Mouse (Mus musculus): ENCODE measurements around the gene Gabrb2.

Gene Gabrb2

DNA sequence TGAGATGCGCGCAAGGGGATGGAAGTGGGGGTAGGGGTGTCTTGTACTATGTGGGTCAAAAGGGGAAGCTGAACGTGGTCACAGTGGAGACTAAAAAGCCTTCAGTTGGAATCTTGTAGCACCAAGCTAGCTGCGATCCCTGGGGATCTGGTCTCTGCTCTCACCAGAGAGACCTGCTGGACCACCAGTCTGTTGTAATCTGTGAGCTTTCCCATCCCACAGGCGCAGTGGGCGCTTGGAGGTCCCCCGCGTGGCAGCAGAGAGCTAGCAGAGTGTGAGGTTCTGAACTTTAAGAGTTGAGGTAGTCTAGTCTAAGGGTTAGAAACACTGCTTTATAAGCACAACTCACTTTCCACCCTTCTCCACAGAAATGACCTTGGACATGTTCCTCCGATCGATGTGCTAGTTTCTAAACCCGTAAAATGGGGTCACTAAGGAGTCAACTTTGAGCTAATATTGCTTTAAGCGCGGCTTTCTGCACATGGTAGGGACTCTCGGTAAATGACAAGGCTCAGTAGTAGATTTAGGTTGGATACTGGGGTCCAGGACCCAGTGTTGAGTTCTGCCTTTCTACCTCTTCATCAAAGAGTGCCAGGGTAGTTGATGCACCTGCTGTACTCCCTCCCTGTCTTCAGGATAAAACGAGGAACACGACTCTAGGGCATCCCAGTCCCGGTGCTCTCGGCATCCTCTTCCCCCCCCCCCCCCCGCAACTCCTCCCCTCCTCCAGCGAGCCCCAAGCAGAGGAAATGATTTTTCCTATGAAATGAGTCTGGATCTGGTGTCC is at the start of gene Gabrb2:
Gene Gabrb2, plus strand, starts transcription at position 762 of the 787 bp plus-strand sequence.
- DNase-seq = no peak

DNA sequence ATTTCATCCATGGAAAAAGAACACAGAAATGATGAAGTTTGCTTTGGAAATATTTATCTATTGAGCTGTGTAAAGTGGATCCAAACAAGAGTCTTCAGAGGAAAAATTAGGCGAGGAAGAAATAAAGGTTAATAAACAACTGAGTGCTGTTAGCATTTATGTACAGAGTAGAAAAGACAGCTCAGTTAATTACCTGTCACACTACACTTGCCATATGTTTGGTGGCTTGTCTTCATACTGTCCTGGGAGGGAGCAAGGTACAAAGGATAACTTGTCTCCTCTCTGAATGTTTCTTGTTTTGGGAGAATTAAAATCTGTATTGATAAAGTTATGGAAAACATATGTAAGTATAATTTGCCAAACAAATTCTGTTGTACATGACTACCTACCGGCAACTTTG is 40.6 kb upstream of the Gabrb2 start:
- no peak for DNase-seq

DNA sequence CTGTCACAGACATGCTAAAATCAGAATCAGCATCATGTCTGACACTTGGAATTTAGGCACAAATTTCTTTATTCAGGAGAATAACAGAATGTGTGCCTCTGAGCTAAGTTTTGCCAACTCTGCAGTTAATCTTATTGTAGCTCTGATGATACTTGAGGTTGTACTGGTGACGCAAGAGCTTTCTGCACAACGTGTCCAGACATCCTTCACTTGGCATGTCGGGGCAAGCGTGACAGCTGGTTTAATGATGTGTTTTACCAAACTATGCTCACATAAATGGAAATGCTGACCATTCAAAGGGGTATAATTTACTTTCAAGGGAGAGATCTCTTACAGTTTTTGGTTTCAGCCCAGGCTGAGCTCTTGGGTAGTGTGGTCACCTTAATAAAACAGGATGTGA is 33.1 kb upstream of the Gabrb2 start:
- DNase-seq = no peak

DNA sequence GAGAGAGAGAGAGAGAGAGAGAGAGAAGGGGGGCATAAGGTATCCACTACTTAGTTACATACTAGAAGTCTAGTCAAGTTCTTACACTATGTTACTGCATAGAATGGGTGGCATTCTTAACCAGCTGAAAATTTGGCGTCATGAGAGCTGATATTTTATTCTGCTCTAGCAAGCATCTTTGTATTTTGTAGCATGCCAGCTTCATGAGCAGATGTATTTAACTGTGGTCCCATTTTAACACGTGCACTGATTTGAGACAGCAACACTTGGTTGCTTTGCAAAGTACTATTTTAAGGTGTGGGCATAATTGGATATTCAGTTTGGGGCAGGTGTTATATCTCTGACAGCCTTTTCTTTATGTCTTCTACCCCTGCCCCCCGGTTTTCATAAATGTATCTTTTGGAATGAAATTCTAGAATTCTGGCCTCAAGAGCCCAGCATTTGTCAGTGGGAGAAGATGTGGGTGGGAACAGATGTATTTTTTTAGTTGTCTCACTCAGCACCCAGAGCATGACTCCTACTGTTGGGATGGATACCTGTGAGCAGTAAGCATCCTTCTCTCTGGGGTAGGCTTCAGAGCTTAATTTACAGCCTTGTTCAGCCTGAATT is 28.8 kb upstream of the Gabrb2 start:
- DNase-seq = no peak

DNA sequence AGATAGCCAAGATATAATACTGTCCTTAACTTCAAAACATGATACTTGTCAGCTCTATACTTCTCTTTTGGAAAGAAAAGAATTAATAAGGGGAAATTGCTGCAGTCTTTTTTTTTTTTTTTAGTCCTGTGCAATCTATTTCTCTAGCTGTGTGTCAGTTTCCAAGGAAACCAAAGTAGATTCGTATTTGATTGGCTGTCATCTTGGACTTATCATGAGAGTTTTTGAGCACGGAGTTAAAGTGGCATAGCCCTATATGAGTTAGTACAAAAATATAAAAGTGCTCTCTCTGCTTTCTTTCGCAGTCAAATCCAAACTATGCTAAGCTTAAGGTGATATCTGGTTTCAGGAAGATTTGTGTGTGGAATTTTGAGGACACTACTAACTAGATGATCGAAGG is 26.1 kb upstream of the Gabrb2 start:
- no peak for DNase-seq

DNA sequence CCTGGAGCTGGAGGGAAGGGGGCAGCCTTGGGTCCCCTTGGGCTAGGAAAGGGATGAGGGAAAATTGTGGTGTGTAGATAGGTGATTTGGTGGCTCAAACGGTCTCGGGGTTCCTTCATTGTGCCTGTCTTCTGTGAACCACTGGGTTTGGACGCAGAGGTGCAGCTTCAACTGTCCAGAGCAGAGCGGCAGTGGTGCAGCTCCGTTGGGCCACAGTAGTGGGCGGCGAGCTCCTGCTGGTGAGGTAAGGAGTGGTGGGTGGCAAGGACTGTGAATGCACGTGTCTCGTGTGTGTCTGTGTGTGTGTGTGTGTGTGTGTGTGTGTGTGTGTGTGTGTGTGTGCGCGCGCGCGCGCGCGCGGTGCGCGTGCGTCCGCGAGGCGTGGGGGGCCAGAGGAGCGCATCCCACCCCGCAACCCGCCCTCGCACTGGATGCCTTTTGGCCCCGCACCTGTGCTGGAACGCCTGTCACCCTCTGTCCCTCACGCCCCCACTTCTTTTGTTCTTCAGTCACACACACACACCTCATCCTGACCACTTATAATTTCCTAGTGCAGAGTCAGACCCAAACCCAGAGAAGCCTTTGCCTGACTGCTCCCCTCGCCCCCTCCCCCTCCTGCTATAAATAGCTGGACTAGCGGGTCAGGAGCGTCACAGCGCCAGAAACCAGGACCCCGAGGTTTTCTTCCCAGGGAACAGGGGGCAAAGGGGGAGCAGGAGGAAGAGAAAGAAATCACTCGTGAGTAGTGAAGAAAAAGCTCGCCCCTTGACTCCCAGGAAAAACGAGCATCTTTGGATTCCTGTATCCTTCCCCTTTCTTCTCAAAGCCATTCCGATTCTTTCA is 455 bp downstream of the Gabrb2 start:
- DNase-seq = no peak

DNA sequence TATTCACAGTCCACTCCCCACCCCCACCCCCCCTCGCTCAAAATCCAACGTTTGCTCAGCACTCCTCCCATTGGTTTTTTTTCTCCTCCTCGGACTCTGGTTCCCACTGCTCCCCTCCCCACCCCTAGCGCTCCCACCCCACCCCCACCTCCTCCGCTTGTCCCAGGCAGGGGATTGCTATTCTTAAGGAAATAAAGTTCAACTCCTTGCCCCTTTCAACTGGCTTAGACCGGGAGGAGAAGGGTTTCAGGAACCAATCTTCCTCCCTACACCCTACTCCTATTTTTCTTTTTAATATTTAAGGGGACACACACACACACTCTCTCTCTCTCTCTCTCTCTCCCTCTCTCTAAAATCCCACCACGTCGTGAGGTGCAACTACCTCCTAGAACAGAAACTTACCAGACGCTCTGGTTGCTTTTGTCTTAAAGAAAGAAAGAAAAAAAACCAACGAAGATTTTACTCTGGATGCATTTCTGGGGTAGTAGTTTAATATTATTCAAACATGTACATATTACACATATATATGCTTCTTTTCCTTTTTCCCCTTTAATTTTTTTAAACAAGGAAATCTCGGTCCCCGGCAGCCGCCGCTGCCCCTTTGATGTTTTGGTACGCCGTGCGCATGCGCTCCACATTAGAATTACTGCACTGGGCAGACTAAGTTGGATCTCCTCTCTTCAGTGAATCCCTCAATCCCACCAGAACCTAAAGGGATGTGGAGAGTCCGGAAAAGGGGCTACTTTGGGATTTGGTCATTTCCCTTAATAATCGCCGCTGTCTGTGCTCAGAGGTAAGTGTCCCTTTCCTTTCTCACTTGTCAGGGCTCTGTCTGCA is 1.3 kb downstream of the Gabrb2 start:
- no peak for DNase-seq

DNA sequence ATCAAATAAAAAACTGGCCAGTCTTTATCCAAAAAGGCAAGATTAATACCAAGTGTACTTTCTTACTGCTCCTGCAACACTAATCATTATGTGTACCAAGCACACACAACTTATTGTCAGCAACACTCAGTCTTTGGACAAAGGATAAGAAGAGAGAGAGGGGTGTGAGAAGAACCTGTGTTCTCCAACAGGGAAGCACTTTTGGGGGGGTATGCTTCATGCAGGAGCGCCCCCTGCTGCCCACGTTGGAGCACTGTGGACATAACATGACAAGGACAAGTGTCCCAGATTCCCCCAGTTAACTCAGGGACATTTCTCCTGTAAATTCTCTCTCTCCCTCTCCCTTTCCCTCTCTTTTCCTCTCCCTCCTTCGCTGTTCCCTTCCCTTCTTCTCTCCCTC is 3.7 kb downstream of the Gabrb2 start:
- DNase-seq = no peak

DNA sequence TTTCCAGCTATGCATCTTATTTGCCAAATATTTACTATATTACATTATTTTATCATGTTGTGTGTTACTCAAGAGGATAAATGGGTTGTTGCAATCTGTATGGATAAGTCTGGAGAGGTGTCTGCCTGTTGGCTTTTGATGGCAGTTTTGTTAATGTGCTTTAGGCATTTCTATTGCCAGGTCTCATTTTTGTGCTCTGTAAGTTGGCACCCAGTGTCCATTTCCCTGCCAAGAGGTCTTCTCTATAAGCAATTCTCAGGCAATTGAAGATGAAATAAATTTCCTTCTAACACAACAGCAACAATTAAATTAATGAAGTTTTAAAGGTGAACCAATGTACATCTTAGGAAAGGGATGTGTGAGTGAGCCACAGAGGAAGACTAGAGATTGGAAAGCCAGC is 11.9 kb downstream of the Gabrb2 start:
- no peak for DNase-seq

DNA sequence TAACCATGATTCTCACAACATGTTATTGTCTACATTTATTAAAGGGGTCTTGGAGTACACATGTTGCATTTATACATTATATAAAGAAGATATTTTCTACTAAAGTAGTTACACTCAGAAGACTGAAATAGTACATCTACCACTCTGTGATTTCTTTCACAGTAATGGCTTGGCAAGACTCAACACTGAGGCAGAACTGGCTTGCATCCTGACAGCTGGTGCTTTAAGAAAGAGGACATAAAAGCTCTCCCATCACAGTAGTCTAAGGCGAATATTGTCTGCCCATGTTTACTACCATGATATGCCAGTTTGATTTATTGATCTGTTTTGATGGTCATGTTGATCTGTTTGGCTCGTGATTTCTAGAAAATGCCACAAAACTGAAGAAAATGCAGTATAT is 19.4 kb downstream of the Gabrb2 start:
- no peak for DNase-seq

DNA sequence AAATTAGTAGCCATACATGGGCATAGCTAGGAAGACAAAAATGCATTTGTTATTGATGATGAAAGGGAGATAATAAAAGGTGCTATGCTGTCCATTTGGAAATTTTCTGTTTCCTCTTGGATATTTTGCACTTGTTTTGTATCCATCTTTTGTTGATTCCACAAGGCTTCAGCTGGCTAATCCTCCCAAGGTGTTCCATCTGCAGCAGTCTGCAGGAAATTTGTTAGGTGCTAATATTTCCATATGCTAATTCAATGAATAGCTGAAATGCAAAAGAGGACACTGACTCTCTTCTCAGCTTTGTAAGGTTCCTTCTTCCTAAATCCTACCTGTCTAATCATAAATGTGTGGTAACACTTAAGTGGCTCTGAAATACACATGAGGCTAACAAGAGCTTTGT is 24.1 kb downstream of the Gabrb2 start:
- DNase-seq = no peak

DNA sequence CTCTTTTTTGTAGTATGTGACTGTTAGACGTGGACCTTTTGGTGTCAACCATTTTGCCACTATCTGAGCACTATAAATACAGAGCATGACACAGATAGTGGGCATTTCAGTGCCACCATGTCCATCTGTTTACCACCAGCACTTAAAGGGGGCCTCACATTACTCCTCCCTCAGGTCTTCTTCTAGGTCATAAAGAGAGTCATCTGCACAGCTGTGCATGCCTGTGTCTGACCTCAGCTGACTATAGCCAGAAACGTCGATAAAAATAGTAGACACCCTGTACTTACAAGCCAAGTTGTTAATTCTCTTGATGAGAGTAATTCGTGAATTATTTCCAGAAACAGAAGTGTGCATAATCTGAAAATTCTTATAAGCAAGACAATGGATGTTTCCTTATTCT is 29.4 kb downstream of the Gabrb2 start:
- DNase-seq = no peak

DNA sequence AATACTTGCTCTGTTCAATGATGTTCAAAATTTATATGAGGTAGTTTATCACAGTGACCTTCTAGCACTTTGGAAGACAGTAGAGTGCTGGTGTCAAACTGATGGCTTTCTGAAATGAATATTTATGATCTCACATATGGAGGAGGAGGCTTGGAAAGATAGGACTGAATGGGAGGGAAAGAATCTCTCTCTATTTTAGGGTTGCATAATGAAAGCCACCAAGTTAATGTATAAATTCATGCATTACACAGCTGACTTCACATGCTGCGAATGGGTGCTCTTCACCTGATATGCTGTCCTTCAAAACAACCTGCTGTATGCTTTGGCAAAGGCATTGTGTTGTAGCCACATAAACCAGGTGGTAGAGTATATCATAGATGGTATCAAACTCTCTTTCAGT is 44.6 kb downstream of the Gabrb2 start:
- DNase-seq = no peak

DNA sequence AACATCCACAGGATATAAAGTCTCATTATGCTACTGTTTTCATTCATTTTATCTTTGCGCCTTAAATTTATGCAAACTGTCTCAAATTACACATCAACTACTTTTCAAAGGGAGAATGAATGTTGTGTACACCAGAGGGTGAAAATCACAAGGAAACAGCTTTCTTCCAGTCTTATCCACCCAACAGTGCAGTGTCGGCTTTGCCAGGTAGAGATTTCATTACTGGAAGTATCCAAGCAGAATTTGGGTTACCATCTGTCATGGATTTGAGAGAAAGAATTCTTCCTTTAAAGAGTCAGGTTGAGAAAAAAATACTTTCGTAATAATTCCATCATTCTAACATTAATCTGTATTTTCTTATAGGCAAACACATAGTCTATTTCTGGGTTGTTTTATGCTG is 48.8 kb downstream of the Gabrb2 start:
- no peak for DNase-seq

DNA sequence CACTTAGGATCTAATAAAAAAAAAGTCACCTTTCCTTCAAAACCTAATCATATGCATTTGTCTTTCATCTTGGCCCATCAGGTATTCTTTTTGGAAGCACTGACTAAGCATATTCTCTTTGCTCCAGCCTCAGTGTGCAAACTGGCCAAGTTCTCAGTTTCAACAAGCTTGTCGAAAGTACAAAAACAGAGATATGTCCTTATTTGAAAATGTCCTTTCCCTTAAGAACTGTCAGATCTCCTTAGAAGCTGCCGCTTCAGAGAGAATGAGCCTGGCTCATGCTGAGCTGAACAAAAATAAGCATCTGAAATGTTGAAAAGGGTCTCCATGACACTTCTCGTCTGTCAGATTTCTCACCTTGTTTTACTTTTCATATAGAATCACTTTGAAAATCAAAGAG is 55.0 kb downstream of the Gabrb2 start:
- no peak for DNase-seq

DNA sequence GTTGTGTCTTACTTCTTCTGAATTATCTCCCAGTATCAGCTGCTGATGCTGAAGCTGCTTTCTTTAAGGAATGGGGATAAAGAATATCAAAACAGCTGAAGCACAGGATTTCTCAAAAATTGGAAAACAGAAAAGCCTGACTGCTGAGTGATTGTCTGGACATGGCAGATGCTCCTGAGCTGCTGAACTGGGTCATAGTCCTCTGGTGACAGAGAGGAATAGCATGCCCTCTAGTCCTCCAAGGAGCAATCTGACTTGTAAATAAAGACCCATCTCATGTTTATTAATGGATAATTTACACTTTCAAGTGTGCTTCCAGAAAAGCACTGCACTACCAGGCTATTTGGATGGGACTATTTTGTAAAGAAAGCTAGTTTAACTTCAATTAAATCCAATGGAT is 68.1 kb downstream of the Gabrb2 start:
- no peak for DNase-seq

DNA sequence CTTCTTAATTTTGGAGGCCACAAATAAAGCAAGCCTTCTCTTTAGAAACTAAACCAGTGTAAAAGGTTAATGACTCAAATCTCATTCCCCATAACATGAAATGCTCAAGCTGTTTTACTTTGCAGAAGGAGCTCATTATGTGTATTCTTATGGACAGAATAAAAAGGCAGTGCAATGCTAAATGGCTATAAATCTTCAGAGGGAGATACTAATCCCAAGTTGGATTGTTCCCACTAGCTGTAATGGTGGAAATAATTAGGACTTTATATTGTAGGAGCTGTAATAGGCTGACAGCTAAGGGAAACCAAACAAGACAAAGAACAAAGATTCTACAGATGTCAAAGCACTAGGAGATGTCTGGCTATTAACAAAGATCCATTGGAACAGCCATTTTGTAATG is 81.6 kb downstream of the Gabrb2 start:
- no peak for DNase-seq

DNA sequence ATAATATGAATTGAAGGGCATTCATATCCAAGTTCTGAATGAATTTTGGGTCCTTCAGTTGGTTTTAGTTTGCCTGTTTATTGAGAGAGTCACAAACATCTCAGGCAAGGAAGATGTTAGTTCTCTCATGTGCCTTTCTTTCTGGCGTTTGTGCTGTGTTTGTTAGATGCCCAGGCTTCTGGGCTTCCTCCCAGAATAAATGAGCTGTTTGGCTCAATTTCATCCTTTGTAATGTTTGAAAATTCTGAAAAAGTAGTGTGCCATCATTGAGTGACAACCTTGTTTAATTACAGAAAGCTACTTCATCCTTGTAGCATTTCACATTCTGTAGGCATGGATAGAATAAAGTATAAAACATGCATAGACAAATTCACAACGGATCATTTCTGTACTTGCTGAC is 85.9 kb downstream of the Gabrb2 start:
- DNase-seq = no peak

DNA sequence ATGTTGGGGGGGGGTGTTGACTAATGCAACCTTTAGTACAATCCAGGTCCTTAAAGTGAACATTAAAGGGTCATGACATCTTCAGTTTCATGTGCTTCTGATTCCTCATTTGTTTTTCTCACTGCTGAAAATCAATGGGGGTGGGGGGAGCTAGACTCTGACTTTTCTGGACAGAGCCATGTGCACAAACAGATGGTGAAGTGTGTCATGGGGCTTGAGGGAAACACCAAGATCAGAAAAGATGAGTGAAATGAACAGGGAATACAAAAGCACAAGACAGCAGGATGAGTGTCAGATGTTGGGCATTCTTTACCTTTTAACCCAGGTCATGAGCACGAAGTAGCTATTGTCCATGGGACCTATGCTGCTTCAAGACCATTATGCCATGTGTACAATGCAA is 86.4 kb downstream of the Gabrb2 start:
- no peak for DNase-seq

DNA sequence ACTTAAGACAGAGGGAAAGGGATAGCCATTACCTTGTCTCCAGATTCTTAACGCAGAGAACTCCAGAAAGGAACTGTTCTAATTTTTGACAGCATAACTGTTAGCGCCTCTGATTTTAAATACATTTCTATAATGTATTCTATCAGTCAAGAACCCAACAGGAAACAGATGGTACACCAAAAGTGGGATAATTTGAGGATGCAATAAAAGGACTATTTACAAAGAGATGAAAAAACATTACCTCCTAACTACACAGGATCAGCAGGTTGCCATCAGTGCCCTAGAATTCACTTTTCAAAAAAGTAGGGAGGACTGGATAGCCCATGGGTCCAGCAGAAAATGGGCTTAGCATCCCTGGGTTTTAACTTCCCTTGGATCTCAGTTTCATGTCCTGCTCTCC is 102.4 kb downstream of the Gabrb2 start:
- no peak for DNase-seq

DNA sequence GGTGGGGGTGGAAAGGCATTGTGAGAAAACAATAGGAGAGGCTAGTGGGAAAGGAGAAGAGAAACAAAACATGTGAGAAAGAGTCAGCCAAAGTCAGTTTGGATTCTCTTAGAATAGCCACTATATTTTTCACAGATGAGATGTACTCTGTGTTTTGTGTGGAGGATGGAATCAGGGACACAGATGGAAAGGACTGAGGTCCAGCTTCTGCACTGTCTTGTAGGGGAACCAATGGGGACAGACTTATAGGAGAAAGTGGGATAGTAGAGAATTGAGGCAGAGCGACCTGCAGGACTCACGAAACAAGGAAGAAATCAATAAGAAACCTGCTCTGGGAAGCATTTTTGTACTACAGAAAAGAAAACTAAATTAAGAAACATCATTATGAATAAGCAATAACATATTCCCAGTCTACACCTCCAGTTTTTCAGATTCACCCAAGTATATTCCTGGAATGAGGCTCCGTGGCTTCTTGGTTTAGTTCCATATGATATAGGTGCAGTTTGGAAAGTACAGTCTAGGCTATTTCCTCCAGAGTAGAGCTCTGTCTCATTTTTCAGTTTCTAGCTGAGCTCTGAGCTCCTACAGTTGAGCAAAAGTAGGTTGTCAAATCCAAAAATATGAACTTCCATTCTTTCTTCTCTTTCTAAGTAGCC is 108.8 kb downstream of the Gabrb2 start:
- DNase-seq = no peak

DNA sequence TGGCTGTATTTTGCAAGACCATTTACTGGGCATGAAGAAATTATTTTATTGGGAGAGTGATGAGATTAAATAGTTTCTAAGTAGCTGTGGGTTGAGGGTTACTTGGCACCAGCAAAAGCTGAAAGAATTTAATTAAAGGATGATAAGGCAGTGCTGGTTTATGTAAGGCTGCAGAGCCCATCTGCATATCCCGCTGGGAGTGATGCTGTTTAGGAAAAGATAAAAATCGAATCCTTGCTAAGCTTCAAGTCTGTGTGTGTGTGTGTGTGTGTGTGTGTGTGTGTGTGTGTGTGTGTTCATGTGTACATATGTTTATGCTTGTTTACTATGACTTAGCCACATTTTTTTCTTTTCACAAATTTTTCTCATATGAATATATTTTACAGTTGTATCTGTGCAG is 113.0 kb downstream of the Gabrb2 start:
- no peak for DNase-seq

DNA sequence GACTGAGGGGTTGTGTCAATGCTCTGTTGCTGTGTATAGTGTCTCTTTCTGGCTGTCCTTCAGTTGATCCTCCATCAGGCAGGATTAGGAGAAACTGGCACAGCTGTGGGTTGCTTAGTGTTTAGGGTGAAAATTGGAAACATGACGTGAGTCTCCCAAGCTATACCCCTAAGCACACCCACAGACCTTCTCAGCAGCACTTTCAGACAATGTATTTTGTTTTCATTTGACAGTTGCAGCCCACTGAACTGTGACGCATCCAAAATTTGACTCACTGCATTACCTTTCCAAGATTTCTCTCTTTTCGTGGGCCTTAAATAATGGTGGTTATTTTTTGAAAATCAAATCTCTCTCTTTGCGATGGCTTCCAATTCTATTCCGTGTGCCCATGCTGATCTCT is 115.7 kb downstream of the Gabrb2 start:
- DNase-seq = no peak

All from thymus, postnatal 36 days (tissue).